Mouse (Mus musculus) thymus, postnatal 4 days (tissue): Measurements from ENCODE around the gene Olfr742.

ENCODE experiments used
- DNase-seq: peaks from one replicate; pipeline ENCODE4 v3.0.0; 2021

Olfr742 gene

GRCm38 (mm10) chr14:50503300-50503699 lies at the start of gene Olfr742:
Olfr742 (plus strand) TSS chr14:50503600.
- DNase-seq = no peak

DNA sequence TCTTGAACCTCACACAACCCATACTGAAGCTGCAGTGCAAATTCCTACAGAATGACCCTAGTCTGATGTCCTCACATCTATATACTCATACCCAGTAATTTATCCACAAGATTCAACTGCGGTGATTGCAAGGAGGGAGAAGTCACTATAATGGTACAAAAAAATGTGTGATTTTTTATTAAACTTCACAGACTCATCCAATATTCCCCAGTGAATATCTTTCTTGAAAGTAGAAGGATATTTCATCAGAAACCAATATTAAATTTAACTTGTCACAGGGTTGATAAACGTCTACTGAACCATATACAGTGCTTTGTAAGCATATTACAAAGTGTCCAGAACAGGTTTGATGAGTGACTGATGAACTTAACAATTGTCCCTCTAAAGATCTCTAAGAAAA lies 31.0 kb upstream of the Olfr742 start, which contains the start of gene Olfr741:
TSS of gene Olfr741 (plus strand) at position 301 of the 400 bp plus-strand sequence.
- DNase-seq = no peak

- DNase-seq = no peak
Measured at GRCm38 (mm10) chr14:50478406-50478805, 25.0 kb upstream of the Olfr742 start.

DNA sequence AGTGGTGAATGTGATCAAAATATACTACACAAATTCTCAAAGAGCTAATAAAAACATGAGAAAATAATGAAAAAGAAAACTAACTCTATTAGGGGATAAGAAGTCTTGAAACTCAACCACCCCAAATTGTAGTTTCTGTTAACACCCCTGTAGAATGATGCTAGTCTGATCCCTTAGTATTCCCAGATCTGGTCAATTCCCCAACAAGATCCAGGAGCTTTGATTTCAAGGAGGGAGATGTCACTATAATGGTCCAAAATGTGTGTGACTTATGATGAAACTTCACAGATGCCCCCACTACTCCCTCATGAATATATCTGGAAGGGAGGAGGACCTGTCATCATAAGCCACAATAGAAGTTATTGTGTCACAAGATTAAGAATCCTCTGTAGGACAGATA lies 18.1 kb downstream of the Olfr742 start, which contains the start of gene Olfr743:
TSS of gene Olfr743 (plus strand) at position 301 of the 400 bp plus-strand sequence.
- DNase-seq = no peak

DNA sequence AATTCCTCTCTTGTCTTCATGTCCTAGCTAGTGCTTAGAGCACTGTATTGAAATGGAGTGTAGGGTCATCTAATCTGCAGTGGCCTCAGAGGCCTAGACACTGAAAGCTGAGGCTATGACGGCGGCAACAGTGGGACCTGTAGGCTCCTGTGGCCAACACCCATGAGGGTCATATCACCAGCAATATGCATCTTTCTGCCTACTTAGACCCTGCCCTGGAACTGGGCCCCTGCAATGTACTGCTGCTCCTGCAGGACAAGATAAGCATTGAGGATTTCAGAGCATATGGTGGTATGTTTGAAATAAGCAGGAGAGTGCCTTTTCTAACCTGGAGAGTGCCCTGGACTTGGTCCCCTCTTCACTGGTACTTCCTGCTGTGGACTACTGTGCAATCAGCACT lies 49.3 kb downstream of the Olfr742 start:
- DNase-seq = no peak
